Mouse (Mus musculus) cerebellum, postnatal 36 days (tissue): ENCODE data around the gene Ocm.

Experiments
- DNase-seq, 2 experiments: peaks; one replicate each; pipeline ENCODE4 v3.0.0; 2021 to 2022; ENCODE audit warnings: mixed read lengths in 2 of 2

Gene Ocm

GRCm38 (mm10) chr5:143994632-143995365 lies 31.7 kb downstream of the Ocm start:
- DNase-seq = no peak

- no peak for DNase-seq
Observed at GRCm38 (mm10) chr5:143993849-143994248, 32.6 kb downstream of the Ocm start.

GRCm38 (mm10) chr5:143993260-143993659 lies 33.2 kb downstream of the Ocm start:
- no peak for DNase-seq

- DNase-seq = no peak
Observed at GRCm38 (mm10) chr5:143992661-143993060, 33.8 kb downstream of the Ocm start.

- DNase-seq = no peak
Observed at GRCm38 (mm10) chr5:143990086-143990485, 36.4 kb downstream of the Ocm start.

- DNase-seq = no peak
Observed at GRCm38 (mm10) chr5:143989046-143989445, 37.4 kb downstream of the Ocm start.

GRCm38 (mm10) chr5:143987596-143987995 lies 38.9 kb downstream of the Ocm start:
- no peak for DNase-seq

- DNase-seq = no peak
Observed at GRCm38 (mm10) chr5:143985381-143985780, 41.1 kb downstream of the Ocm start.

- DNase-seq = no peak
Observed at GRCm38 (mm10) chr5:143982361-143982760, 44.1 kb downstream of the Ocm start.

GRCm38 (mm10) chr5:143980858-143981257 lies 45.6 kb downstream of the Ocm start:
- DNase-seq = no peak

- no peak for DNase-seq
Observed at GRCm38 (mm10) chr5:143976726-143977431, 49.6 kb downstream of the Ocm start.

- no peak for DNase-seq
Observed at GRCm38 (mm10) chr5:143976232-143976631, 50.2 kb downstream of the Ocm start.

- no peak for DNase-seq
Observed at GRCm38 (mm10) chr5:143975631-143975933, 50.9 kb downstream of the Ocm start.

GRCm38 (mm10) chr5:143974931-143975630 lies 51.4 kb downstream of the Ocm start:
- peak; percentile 61 to 62 for DNase-seq

- no peak for DNase-seq
Observed at GRCm38 (mm10) chr5:143972628-143973027, 53.8 kb downstream of the Ocm start.
